Mouse (Mus musculus) urinary bladder, postnatal 0 days (tissue): Measurements from ENCODE around the gene Lyplal1. TPM values are rescaled to one million over a fixed set of nuclear protein-coding genes. Genes with fewer than 3 reads are reported as not detected.

Source experiments
- polyA plus RNA-seq: library from polyadenylated mRNA; unstranded; fragments of >200 nt; fragmentation: Nextera tagmentation; extraction: Ambion mirVana; gene quantifications from 2 replicates; pipeline ENCODE4 v1.2.1, GENCODE M21; 2015

Gene Lyplal1
- polyA plus RNA-seq, result 13.7 and 13.9 TPM in 2 replicates

GRCm38 (mm10) chr1:186116701-186117488 is at the start of gene Lyplal1:
Gene Lyplal1, minus strand, starts transcription at chr1:186117310.

